Mouse (Mus musculus) MEL (cell line): ENCODE measurements around the gene Lrig3.

Experiments
- CTCF ChIP-seq, 3 experiments: IDR thresholded peaks in 2 of 3; conservative IDR thresholded peaks in 1 of 3; 2 replicates each; pipeline ENCODE4 v1.5.1; 2011 to 2012; ENCODE audit warnings: low read length in 3 of 3, low read depth in 2 of 3, mild to moderate bottlenecking in 2 of 3, improper control_type of control experiment in 1 of 3, inconsistent platforms in 1 of 3, mixed read lengths in 1 of 3, moderate library complexity in 1 of 3; ENCODE audit not compliant: control insufficient read depth in 1 of 3, insufficient read depth in 1 of 3, poor library complexity in 1 of 3, severe bottlenecking in 1 of 3
- POLR2A ChIP-seq, 2 experiments: IDR thresholded peaks; 2 replicates each; pipeline ENCODE4 v1.6.1; 2011 to 2012; ENCODE audit warnings: low read length in 2 of 2, mild to moderate bottlenecking in 2 of 2, control low read depth in 1 of 2, improper control_type of control experiment in 1 of 2, low read depth in 1 of 2, moderate library complexity in 1 of 2; ENCODE audit not compliant: control insufficient read depth in 1 of 2, insufficient read depth in 1 of 2, poor library complexity in 1 of 2
- USF1 ChIP-seq: IDR thresholded peaks from 2 replicates; pipeline ENCODE4 v1.6.1; 2014; ENCODE audit warnings: low read depth, mild to moderate bottlenecking, inconsistent platforms, low read length, improper control_type of control experiment, moderate library complexity

GRCm38 (mm10) chr10:125990394-125990793 is 24.4 kb downstream of the Lrig3 start:
- TF ChIP-seq CTCF (IDR thresholded peaks at IDR 0.05 in 2 of 3, conservative IDR thresholded peaks at IDR 0.05 in 1 of 3; ENCODE audit: control insufficient read depth in 1 of 3, insufficient read depth in 1 of 3, low read depth in 2 of 3, low read length in 3 of 3, poor library complexity in 1 of 3, severe bottlenecking in 1 of 3) (no peak), POLR2A (IDR thresholded peaks at IDR 0.05; ENCODE audit: control insufficient read depth in 1 of 2, insufficient read depth in 1 of 2, low read depth in 1 of 2, low read length in 2 of 2, poor library complexity in 1 of 2) (no peak), USF1 (no peak)
